Mouse (Mus musculus): ENCODE results near the gene Rbm18.

Rbm18 gene

DNA sequence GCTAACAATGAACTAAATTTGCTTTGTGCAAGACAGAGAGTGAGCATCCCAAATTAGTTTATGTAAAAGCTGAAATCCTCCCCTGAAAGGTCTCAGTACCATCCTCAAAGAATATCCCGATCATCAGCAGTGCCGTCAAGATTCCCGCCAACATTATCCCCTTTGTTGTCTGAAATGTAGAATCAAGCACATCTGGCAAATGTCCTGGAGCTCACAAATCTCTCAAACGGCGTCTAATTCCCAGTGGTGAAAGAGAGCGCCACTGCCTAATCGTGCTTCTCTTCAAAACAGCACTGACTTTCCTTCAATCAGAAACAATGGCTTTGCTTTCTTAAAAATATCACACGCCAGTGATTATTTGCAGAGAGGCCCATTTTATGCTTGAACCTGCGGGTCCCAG lies 69.4 kb downstream of the Rbm18 start:
- DNase-seq (ENCODE audit: low spot score) = no peak

All from MN1 (cell line).